Mouse (Mus musculus): ENCODE data around the gene Rnase13.

GRCm38 (mm10) chr14:51911301-51911700, 11.3 kb downstream of the Rnase13 start:
- TF ChIP-seq EP300 (IDR thresholded peaks at IDR 0.05; ENCODE audit: insufficient read depth, low read depth, low read length) (no peak), POLR2A (IDR thresholded peaks at IDR 0.05; ENCODE audit: insufficient read depth, low read length) (no peak)

Data from ES-Bruce4 (cell line).